Mouse (Mus musculus) C2C12 (cell line): ENCODE data around the gene Sncg. TPM values are rescaled to one million over a fixed set of nuclear protein-coding genes. Genes with fewer than 3 reads are reported as not detected.
"Not testable (repeated sequence)": the region's sequence is repeated elsewhere in the genome, so short reads cannot be mapped to it uniquely, and the experiment has no call there.

Experiments
- H3K27me3 ChIP-seq: one replicate; pipeline ENCODE4 v1.6.1; 2011; ENCODE audit not compliant: control insufficient read depth, insufficient read depth, insufficient read length
- H3K36me3 ChIP-seq: one replicate; pipeline ENCODE4 v1.6.1; 2011; ENCODE audit not compliant: control insufficient read depth, insufficient read depth
- H3K4me3 ChIP-seq: one replicate; pipeline ENCODE4 v1.5.1; 2011; ENCODE audit warnings: mild to moderate bottlenecking, control low read depth; ENCODE audit not compliant: poor library complexity, insufficient read depth, severe bottlenecking
- H3K79me2 ChIP-seq: one replicate; pipeline ENCODE4 v1.6.1; 2011; ENCODE audit not compliant: control insufficient read depth, insufficient read depth
- H3K79me3 ChIP-seq: one replicate; pipeline ENCODE4 v1.6.1; 2011; ENCODE audit warnings: low read depth, control low read depth
- H3ac ChIP-seq: one replicate; pipeline ENCODE3; 2011; ENCODE audit warnings: low read depth; ENCODE audit not compliant: control insufficient read depth, insufficient read length
- CEBPB ChIP-seq: IDR thresholded peaks from one replicate; pipeline ENCODE4 v1.6.1; 2011; ENCODE audit warnings: low read depth, mild to moderate bottlenecking, control low read depth, moderate library complexity
- CTCF ChIP-seq: IDR thresholded peaks from one replicate; pipeline ENCODE4 v1.5.1; 2011; ENCODE audit not compliant: control insufficient read depth, insufficient read depth, insufficient read length
- FOSL1 ChIP-seq: IDR thresholded peaks from one replicate; pipeline ENCODE4 v1.8.0; 2011; ENCODE audit warnings: mild to moderate bottlenecking, low read length; ENCODE audit not compliant: poor library complexity, insufficient read depth, severe bottlenecking
- MAX ChIP-seq: IDR thresholded peaks from one replicate; pipeline ENCODE4 v1.6.1; 2011; ENCODE audit warnings: mild to moderate bottlenecking, control low read depth
- MYOD1 ChIP-seq: IDR thresholded peaks from one replicate; pipeline ENCODE4 v1.6.1; 2011; ENCODE audit warnings: low read depth; ENCODE audit not compliant: control insufficient read depth, insufficient read length
- MYOG ChIP-seq: IDR thresholded peaks from one replicate; pipeline ENCODE4 v1.6.1; 2011; ENCODE audit not compliant: control insufficient read depth, insufficient read length; ENCODE audit errors: extremely low read depth
- USF1 ChIP-seq: IDR thresholded peaks from one replicate; pipeline ENCODE4 v1.6.1; 2011; ENCODE audit warnings: low read depth, mild to moderate bottlenecking, control low read depth, moderate library complexity
- long read RNA-seq, 2 experiments: library from polyadenylated mRNA; unstranded; transcript quantifications; one replicate each; pipeline ENCODE4 v2.0.0; 2019 to 2020
- polyA plus RNA-seq: library from polyadenylated mRNA; unstranded; fragments of >200 nt; fragmentation: generic; extraction: Trizol; gene quantifications from one replicate; pipeline ENCODE4 v1.2.1, GENCODE M21; 2012; ENCODE audit warnings: missing spikeins

The Sncg gene
- 1.4 TPM for polyA plus RNA-seq
- long read RNA-seq, experiment 1, partial matches to known transcripts = 1 of 1 reads
- long read RNA-seq, experiment 1, other reads (novel, unspliced or antisense) = 0 of 1 reads
- long read RNA-seq, experiment 2 = 0 reads

GRCm38 (mm10) chr14:34374577-34374976, at the start of gene Sncg:
TSS of gene Sncg (minus strand) at chr14:34374789.
- TF ChIP-seq MYOG (no peak), FOSL1 (no peak), CTCF (no peak), MAX (no peak), CEBPB (no peak), MYOD1 (no peak), USF1 (no peak)
- H3K79me3 ChIP-seq = no peaks in the 10 kb centered on the region
- no peak within 1 kb of the TSS for H3K4me3 ChIP-seq
- no peaks in the 10 kb centered on the region for H3K27me3 ChIP-seq
- no peaks in the 10 kb centered on the region for H3K79me2 ChIP-seq
- H3ac ChIP-seq = no peak within 1 kb of the TSS
- no peaks in the 10 kb centered on the region for H3K36me3 ChIP-seq

GRCm38 (mm10) chr14:34421078-34421477, 46.5 kb upstream of the Sncg start:
- Histone ChIP-seq H3K27me3 (no peaks in the 10 kb centered on the region), H3ac (no peak overlapping the region), H3K4me3 (no peak overlapping the region), H3K79me2 (no peaks in the 10 kb centered on the region), H3K36me3 (peaks cover 64% of the 10 kb centered on the region), H3K79me3 (no peaks in the 10 kb centered on the region)
- TF ChIP-seq MAX (no peak), MYOD1 (no peak), CEBPB (no peak), FOSL1 (no peak), MYOG (no peak), USF1 (no peak), CTCF (no peak)

- H3K79me2 ChIP-seq = no peaks in the 10 kb centered on the region
- H3K4me3 ChIP-seq = no peak overlapping the region
- no peaks in the 10 kb centered on the region for H3K79me3 ChIP-seq
- no peak for TF ChIP-seq FOSL1
- TF ChIP-seq MYOD1 = no peak
- no peak for TF ChIP-seq CEBPB
- TF ChIP-seq USF1 = no peak
- no peak for TF ChIP-seq MAX
- no peak for TF ChIP-seq MYOG
- TF ChIP-seq CTCF = no peak
- H3ac ChIP-seq = no peak overlapping the region
- H3K27me3 ChIP-seq = no peaks in the 10 kb centered on the region
- H3K36me3 ChIP-seq = peaks cover 72% of the 10 kb centered on the region
These were observed 42.9 kb upstream of the Sncg start for GRCm38 (mm10) chr14:34417501-34417900.

- H3K4me3 ChIP-seq, H3K27me3 ChIP-seq, H3K79me3 ChIP-seq, H3K79me2 ChIP-seq, H3ac ChIP-seq: not testable (repeated sequence)
- H3K36me3 ChIP-seq = peaks cover 66% of the 10 kb centered on the region
These were observed 42.4 kb upstream of the Sncg start for GRCm38 (mm10) chr14:34416946-34417345.

- TF ChIP-seq CTCF (no peak), MAX (no peak), USF1 (no peak), MYOD1 (no peak), CEBPB (no peak), MYOG (no peak), FOSL1 (no peak)
- Histone ChIP-seq H3K36me3 (peaks cover 72% of the 10 kb centered on the region), H3K27me3 (no peaks in the 10 kb centered on the region), H3K79me2 (no peaks in the 10 kb centered on the region), H3K4me3 (no peak overlapping the region), H3K79me3 (no peaks in the 10 kb centered on the region), H3ac (no peak overlapping the region)
These were observed 37.7 kb upstream of the Sncg start for GRCm38 (mm10) chr14:34412164-34412896.

GRCm38 (mm10) chr14:34410716-34411115, 36.1 kb upstream of the Sncg start:
- H3K27me3 ChIP-seq = no peaks in the 10 kb centered on the region
- TF ChIP-seq FOSL1 = no peak
- TF ChIP-seq MAX = no peak
- TF ChIP-seq MYOD1 = no peak
- no peak for TF ChIP-seq CTCF
- no peak for TF ChIP-seq USF1
- no peak for TF ChIP-seq MYOG
- no peak for TF ChIP-seq CEBPB
- no peaks in the 10 kb centered on the region for H3K79me3 ChIP-seq
- no peaks in the 10 kb centered on the region for H3K79me2 ChIP-seq
- no peak overlapping the region for H3K4me3 ChIP-seq
- H3ac ChIP-seq = no peak overlapping the region
- peaks cover 78% of the 10 kb centered on the region for H3K36me3 ChIP-seq
